9 mouse cellular contexts compared by ENCODE assay signal in the genomic region with DNA sequence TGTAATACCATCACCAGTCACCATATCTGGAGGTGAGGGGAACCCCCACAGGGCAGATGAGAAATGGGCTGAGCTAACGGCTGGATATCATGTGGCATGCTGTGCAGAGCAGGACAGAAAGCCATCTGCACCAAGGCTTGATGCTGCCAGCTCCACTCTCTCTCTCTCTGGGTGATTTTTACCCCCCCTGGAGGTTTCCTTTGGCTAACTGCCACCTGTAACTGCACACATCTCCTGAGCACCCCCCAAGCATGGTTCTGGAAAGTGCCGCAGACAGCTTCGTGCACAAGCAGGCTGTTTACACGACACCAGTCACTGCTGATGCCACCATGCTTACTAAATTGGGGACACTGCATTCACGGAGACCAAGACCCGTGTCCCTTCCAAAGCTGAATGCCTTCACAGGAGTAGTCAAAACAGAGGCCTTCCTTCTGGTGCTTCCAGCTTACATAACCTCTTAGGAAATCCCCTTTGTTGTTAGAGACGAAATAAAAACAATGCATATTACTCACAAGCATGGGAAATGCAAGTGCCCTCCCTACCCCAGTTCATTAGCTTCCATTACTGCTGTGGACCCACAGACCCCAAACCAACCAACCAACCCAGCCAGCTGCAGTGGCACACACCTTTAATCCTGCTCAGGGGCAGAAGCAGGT. TPM values are rescaled to one million over a fixed set of nuclear protein-coding genes. Genes with fewer than 3 reads are reported as not detected.
A peak's percentile ranks its signal among the peaks of the same experiment; 100 is the strongest.
DNase-seq lines count a peak whose midpoint lies in the region; ATAC-seq and TF ChIP-seq lines count a peak whose summit lies in the region.
"Had no signal": no experiment of that assay in that cellular context is flagged by ENCODE, and none has a peak within 500 bp of the region (broad histone marks: within the 10 kb centered on the region; RNA-seq: fewer than 3 reads in every experiment).

No protein-coding gene starts in this region.

- H3K4me3 ChIP-seq in kidney, adult 2 months (ENCODE audit: insufficient read depth, low read depth, low read length) = no peak overlapping the region
- no peak overlapping the region for H3K4me3 ChIP-seq in kidney, embryonic 14.5 days (ENCODE audit: low read length)
- no peak overlapping the region for H3K4me3 ChIP-seq in heart, embryonic 16.5 days (ENCODE audit: low read length)
- H3K4me3 ChIP-seq in small intestine, adult 2 months (ENCODE audit: low read depth, low read length) = no peak overlapping the region
- H3K4me3 ChIP-seq: embryonic facial prominence, embryonic 12.5 days had no signal

- H3K27ac ChIP-seq in kidney, adult 2 months (ENCODE audit: insufficient read depth, low read depth, low read length) = no peak overlapping the region
- no peak overlapping the region for H3K27ac ChIP-seq in kidney, embryonic 14.5 days (ENCODE audit: low read depth, low read length)
- 0 out of 2 replicates have a peak overlapping the region, but pooled peaks have one; percentile 28 for H3K27ac ChIP-seq in heart, embryonic 16.5 days (ENCODE audit: low read length)
- H3K27ac ChIP-seq in small intestine, adult 2 months (ENCODE audit: insufficient read depth, low read depth, low read length) = peak overlapping the region; percentile 50
- H3K27ac ChIP-seq: embryonic facial prominence, embryonic 12.5 days had no signal

- TF ChIP-seq POLR2A in kidney, adult 2 months (IDR thresholded peaks at IDR 0.05; ENCODE audit: low read depth, low read length) = no peak
- no peak for TF ChIP-seq POLR2A in small intestine, adult 2 months (IDR thresholded peaks at IDR 0.05; ENCODE audit: low read depth, low read length)

- DNase-seq in kidney, adult 2 months = peak; percentile 14
- DNase-seq in brain, adult 2 months (ENCODE audit: low read depth, low spot score) = peak; percentile 66
- DNase-seq in left cerebral cortex, adult 9 months (ENCODE audit: low spot score in 2 of 2) = no peak
- no peak for DNase-seq in ovary, postnatal 14 days (ENCODE audit: low spot score)
- DNase-seq in spleen, postnatal 10 days (ENCODE audit: low spot score in 2 of 2) = no peak

- no peak overlapping the region for H3K4me2 ChIP-seq in kidney, embryonic 14.5 days (replicated peaks; ENCODE audit: low read depth, low read length)
- no peak overlapping the region for H3K4me2 ChIP-seq in heart, embryonic 16.5 days (ENCODE audit: low read depth, low read length)
- H3K4me2 ChIP-seq: embryonic facial prominence, embryonic 12.5 days had no signal

- no peaks in the 10 kb centered on the region for H3K36me3 ChIP-seq in kidney, adult 2 months (ENCODE audit: control insufficient read depth, insufficient read depth, low read length)
- peaks cover 9% of the 10 kb centered on the region; the same call in 1 of the 2 replicates for H3K36me3 ChIP-seq in kidney, embryonic 14.5 days (ENCODE audit: control insufficient read depth, insufficient read depth, low read length)
- H3K36me3 ChIP-seq in heart, embryonic 16.5 days (ENCODE audit: control insufficient read depth, insufficient read depth) = no peaks in the 10 kb centered on the region
- H3K36me3 ChIP-seq in small intestine, adult 2 months (ENCODE audit: control insufficient read depth, insufficient read depth, low read length) = peaks cover under 1% of the 10 kb centered on the region; the same call in 1 of the 2 replicates

- H3K9me3 ChIP-seq in kidney, embryonic 14.5 days (ENCODE audit: control insufficient read depth, low read length) = no peaks in the 10 kb centered on the region
- no peaks in the 10 kb centered on the region for H3K9me3 ChIP-seq in heart, embryonic 16.5 days (replicated peaks; ENCODE audit: control insufficient read depth, low read length)
- H3K9me3 ChIP-seq: embryonic facial prominence, embryonic 12.5 days had no signal

- H3K4me1 ChIP-seq in kidney, adult 2 months (ENCODE audit: control insufficient read depth, insufficient read depth, low read length) = no peaks in the 10 kb centered on the region
- peaks cover 4% of the 10 kb centered on the region; the same call in 1 of the 2 replicates for H3K4me1 ChIP-seq in kidney, embryonic 14.5 days (ENCODE audit: control insufficient read depth, insufficient read depth, low read length)
- peaks cover 14% of the 10 kb centered on the region; the same call in 1 of the 2 replicates for H3K4me1 ChIP-seq in heart, embryonic 16.5 days (ENCODE audit: control insufficient read depth, insufficient read depth, low read length)
- peaks cover 6% of the 10 kb centered on the region; the same call in 1 of the 2 replicates for H3K4me1 ChIP-seq in small intestine, adult 2 months (ENCODE audit: control insufficient read depth, insufficient read depth, insufficient read length, low read length)

- no peak overlapping the region for H3K9ac ChIP-seq in kidney, embryonic 14.5 days (ENCODE audit: low read depth, low read length)
- H3K9ac ChIP-seq in heart, embryonic 16.5 days (ENCODE audit: low read length) = no peak overlapping the region
- H3K9ac ChIP-seq: embryonic facial prominence, embryonic 12.5 days had no signal

- no peak for ATAC-seq in kidney, embryonic 14.5 days (ENCODE audit: low FRiP score, low TSS enrichment)
- ATAC-seq in heart, embryonic 16.5 days (replicated peaks; ENCODE audit: extremely low read depth, insufficient read depth, low FRiP score) = peak; percentile 49; the same call in 1 of the 2 replicates

- no peak for TF ChIP-seq CTCF in kidney, adult 2 months (conservative IDR thresholded peaks at IDR 0.05; ENCODE audit: insufficient read depth, insufficient read length, low read depth, low read length)
- TF ChIP-seq CTCF in small intestine, adult 2 months (IDR thresholded peaks at IDR 0.05; ENCODE audit: extremely low read depth, insufficient read length, insufficient replicate concordance, low read depth, low read length) = no peak

- WGBS in kidney, adult 2 months = 39% methylated on average over 7 of the region's 7 CpGs
- WGBS in kidney, embryonic 14.5 days = 69% methylated on average over 7 of the region's 7 CpGs
- WGBS in heart, embryonic 16.5 days = 41% methylated on average over 7 of the region's 7 CpGs
- WGBS in small intestine, adult 2 months = 54% methylated on average over 7 of the region's 7 CpGs

- H3K27me3 ChIP-seq in kidney, adult 2 months (replicated peaks; ENCODE audit: control insufficient read depth, insufficient read depth, low read length) = no peaks in the 10 kb centered on the region
- no peaks in the 10 kb centered on the region for H3K27me3 ChIP-seq in kidney, embryonic 14.5 days (ENCODE audit: control insufficient read depth, insufficient read depth, low read length)
- no peaks in the 10 kb centered on the region for H3K27me3 ChIP-seq in heart, embryonic 16.5 days (ENCODE audit: control insufficient read depth, insufficient read depth, low read length)
- H3K27me3 ChIP-seq in small intestine, adult 2 months (ENCODE audit: control insufficient read depth, insufficient read depth, low read length) = no peaks in the 10 kb centered on the region
- H3K27me3 ChIP-seq: embryonic facial prominence, embryonic 12.5 days had no signal

RNA-seq across cellular contexts. Expression of gene Efhc1, which starts 44.0 kb away (rescaled TPM):
- polyA plus RNA-seq in kidney, adult 2 months (2012; rRNA removed) = 0.48 and 0.52 TPM in 2 replicates
- 2.4 and 3.4 TPM in 2 replicates for polyA plus RNA-seq in kidney, embryonic 14.5 days (2014; fragmentation: Nextera tagmentation; extraction: Ambion mirVana)
- polyA plus RNA-seq in heart, embryonic 16.5 days (2015; fragmentation: Nextera tagmentation; extraction: Ambion mirVana) = 1.9 and 3.0 TPM in 2 replicates
- polyA plus RNA-seq in small intestine, adult 2 months (2012; rRNA removed) = 0.32 and 0.50 TPM in 2 replicates

Comparison
In these comparisons a context has a peak if more than half of its experiments do, and no peak if none do; other contexts are left out.
1. DNase-seq: peak in kidney, adult 2 months (single experiment) and brain, adult 2 months (single experiment); none in left cerebral cortex, adult 9 months (0 of 2), ovary, postnatal 14 days (single experiment) and spleen, postnatal 10 days (0 of 2).
2. H3K27ac ChIP-seq: peak in heart, embryonic 16.5 days (single experiment) and small intestine, adult 2 months (single experiment); none in kidney, adult 2 months (single experiment) and kidney, embryonic 14.5 days (single experiment).